Mouse (Mus musculus) cerebellum, postnatal 25 days (tissue): ENCODE results near the gene Serinc2.

Experiments used
- DNase-seq, 2 experiments: peaks; one replicate each; pipeline ENCODE4 v3.0.0; 2021; ENCODE audit warnings: mixed read lengths in 2 of 2

Serinc2 gene

GRCm38 (mm10) chr4:130279105-130279504, at the start of gene Serinc2:
Serinc2 (minus strand) TSS chr4:130279205.
- no peak for DNase-seq

GRCm38 (mm10) chr4:130327366-130327765, 48.4 kb upstream of the Serinc2 start:
- peak; percentile 81 for DNase-seq

GRCm38 (mm10) chr4:130325446-130325845, 46.4 kb upstream of the Serinc2 start:
- no peak for DNase-seq

- DNase-seq: no peak
These were observed 44.6 kb upstream of the Serinc2 start for GRCm38 (mm10) chr4:130323607-130324006.

GRCm38 (mm10) chr4:130323165-130323564, 44.2 kb upstream of the Serinc2 start:
- no peak for DNase-seq

- DNase-seq: no peak
These were observed 43.6 kb upstream of the Serinc2 start for GRCm38 (mm10) chr4:130322567-130322966.

- DNase-seq: no peak
These were observed 42.6 kb upstream of the Serinc2 start for GRCm38 (mm10) chr4:130321640-130322039.

GRCm38 (mm10) chr4:130319564-130319963, 40.6 kb upstream of the Serinc2 start:
- no peak for DNase-seq

GRCm38 (mm10) chr4:130318122-130318521, 39.1 kb upstream of the Serinc2 start:
- DNase-seq: no peak

- no peak for DNase-seq
These were observed 37.7 kb upstream of the Serinc2 start for GRCm38 (mm10) chr4:130316691-130317090.

- DNase-seq: peak; percentile 53 to 76
These were observed 36.9 kb upstream of the Serinc2 start for GRCm38 (mm10) chr4:130315771-130316527.

- no peak for DNase-seq
These were observed 34.5 kb upstream of the Serinc2 start for GRCm38 (mm10) chr4:130313552-130313951.

GRCm38 (mm10) chr4:130312526-130312925, 33.5 kb upstream of the Serinc2 start:
- no peak for DNase-seq

GRCm38 (mm10) chr4:130309254-130309653, 30.2 kb upstream of the Serinc2 start:
- DNase-seq: peak; percentile 46 to 57

- DNase-seq: peak; percentile 82 to 90
These were observed 29.5 kb upstream of the Serinc2 start, which contains the start of the genes Fabp3 and Gm10570 for GRCm38 (mm10) chr4:130308231-130309081. Fabp3 (plus strand) TSS chr4:130308595. Gm10570 (minus strand) TSS chr4:130308674.

- peak; percentile 69 to 80 for DNase-seq
These were observed 28.8 kb upstream of the Serinc2 start for GRCm38 (mm10) chr4:130307851-130308230.

- peak; percentile 51 to 52 for DNase-seq
These were observed 28.0 kb upstream of the Serinc2 start for GRCm38 (mm10) chr4:130306796-130307630.

- no peak for DNase-seq
These were observed 25.7 kb upstream of the Serinc2 start for GRCm38 (mm10) chr4:130304746-130305145.

- no peak for DNase-seq
These were observed 23.4 kb upstream of the Serinc2 start for GRCm38 (mm10) chr4:130302285-130302870.

GRCm38 (mm10) chr4:130299629-130300018, 20.6 kb upstream of the Serinc2 start:
- no peak for DNase-seq

GRCm38 (mm10) chr4:130298877-130299628, 20.0 kb upstream of the Serinc2 start:
- peak; percentile 79 to 83 for DNase-seq

- peak; percentile 40 to 51 for DNase-seq
These were observed 18.1 kb upstream of the Serinc2 start for GRCm38 (mm10) chr4:130297123-130297529.
